Mouse (Mus musculus) megakaryocyte-erythroid progenitor cell, adult 5 weeks (primary cell): ENCODE measurements around the gene Il2ra. TPM values are rescaled to one million over a fixed set of nuclear protein-coding genes. Genes with fewer than 3 reads are reported as not detected.

ENCODE experiments used
- polyA plus RNA-seq: library from polyadenylated mRNA; stranded (reverse); fragments of >175 nt; gene quantifications from 2 replicates; pipeline ENCODE4 v1.2.3, GENCODE M21; 2012

The Il2ra gene
- polyA plus RNA-seq = 0.04 and 0.05 TPM in 2 replicates

GRCm38 (mm10) chr2:11642451-11642941 is at the start of gene Il2ra:
Gene Il2ra (plus strand): TSS chr2:11642807.

GRCm38 (mm10) chr2:11604053-11604452 is 38.6 kb upstream of the Il2ra start, which contains the start of gene Rbm17:
Gene Rbm17 (minus strand): TSS chr2:11604153.

DNA sequence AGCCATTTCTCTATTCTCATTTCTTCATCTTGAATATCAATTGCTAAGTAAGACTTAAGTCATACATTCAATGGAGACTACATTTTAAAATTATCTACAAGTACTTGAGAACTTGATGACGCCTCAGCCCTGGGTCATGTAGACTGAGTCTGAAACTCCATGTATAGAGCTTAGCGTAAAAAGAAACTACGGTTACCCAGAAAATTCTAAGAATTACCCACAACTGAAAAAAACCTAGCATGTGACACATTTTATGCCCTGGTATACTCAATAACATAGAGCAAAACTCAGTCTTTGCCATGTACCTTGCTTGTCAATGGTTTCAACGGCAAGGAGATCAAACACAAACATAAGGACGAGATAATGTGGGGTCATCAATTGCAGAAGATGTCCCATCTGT is 16.7 kb upstream of the Il2ra start, which contains the start of gene Gm17490:
Gene Gm17490 (minus strand): TSS at position 375 of the 400 bp plus-strand sequence.

DNA sequence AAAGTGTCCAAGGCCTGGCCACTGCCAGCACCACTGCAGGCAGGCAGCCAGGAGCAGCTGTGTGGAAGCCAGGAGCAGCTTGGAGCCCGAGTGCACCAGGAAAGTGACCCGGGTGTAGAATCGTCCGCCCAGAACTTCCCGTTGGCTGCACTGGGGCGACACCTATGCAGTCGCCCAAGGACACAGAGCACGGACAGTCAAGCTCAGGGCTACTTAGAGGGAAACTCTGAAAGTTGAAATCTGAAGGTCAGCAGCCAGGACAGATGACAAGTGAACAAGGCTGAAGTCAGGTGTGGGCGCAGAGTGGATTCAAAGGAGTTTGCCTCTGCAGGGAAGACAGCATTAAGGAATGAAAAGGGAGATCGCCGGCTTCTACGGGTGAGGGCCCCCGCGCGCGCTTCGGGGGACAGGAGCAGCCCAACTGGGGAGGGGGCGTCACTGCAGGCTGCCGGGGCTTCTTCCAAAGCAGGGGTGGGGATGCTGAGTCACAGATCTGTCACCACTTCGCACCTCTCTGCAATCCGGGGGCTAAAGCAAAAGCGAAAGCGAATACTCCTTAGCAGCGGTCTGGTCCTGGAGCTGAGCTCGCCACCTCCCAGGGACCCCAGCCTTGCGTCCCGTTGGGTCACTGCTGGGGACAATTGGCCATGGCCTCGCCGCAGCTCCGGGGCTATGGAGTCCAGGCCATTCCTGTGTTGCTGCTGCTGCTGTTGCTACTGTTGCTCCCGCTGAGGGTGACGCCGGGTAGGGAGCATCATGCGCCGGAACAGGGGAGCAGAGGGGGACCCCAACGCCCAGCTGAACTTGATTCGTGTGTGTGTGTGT is 62.8 kb downstream of the Il2ra start, which contains the start of gene Il15ra:
Gene Il15ra (plus strand): TSS at position 90 of the 825 bp plus-strand sequence.

Other genes with a start within 250 kb of the Il2ra start
- gene Pfkfb3, start 88.7 kb upstream of the Il2ra start, polyA plus RNA-seq = 9.1 and 14.8 TPM in 2 replicates
- gene Rbm17, start 38.7 kb upstream of the Il2ra start, polyA plus RNA-seq = 71.7 and 111 TPM in 2 replicates
- gene Gm17490, start 16.5 kb upstream of the Il2ra start, polyA plus RNA-seq = not detected in 2 replicates
- gene Il15ra, start 62.5 kb downstream of the Il2ra start, polyA plus RNA-seq = 2.1 and 6.0 TPM in 2 replicates
- gene Fbh1, start 134.8 kb downstream of the Il2ra start, polyA plus RNA-seq = 21.5 and 27.0 TPM in 2 replicates
- gene Ankrd16, start 135.1 kb downstream of the Il2ra start, polyA plus RNA-seq = 11.3 and 13.7 TPM in 2 replicates